Mouse (Mus musculus) ES-Bruce4 (cell line): ENCODE data around the gene Akap2. TPM values are rescaled to one million over a fixed set of nuclear protein-coding genes. Genes with fewer than 3 reads are reported as not detected.

Experiments used
- H3K27ac ChIP-seq: 2 replicates; pipeline ENCODE4 v1.5.1; 2012; ENCODE audit warnings: low read length, inconsistent platforms; ENCODE audit not compliant: insufficient read depth
- H3K27me3 ChIP-seq: 2 replicates; pipeline ENCODE4 v1.6.1; 2012; ENCODE audit warnings: mild to moderate bottlenecking, low read length, inconsistent platforms; ENCODE audit not compliant: control insufficient read depth, poor library complexity, insufficient read depth, severe bottlenecking
- H3K36me3 ChIP-seq: 2 replicates; pipeline ENCODE4 v1.6.1; 2012; ENCODE audit warnings: inconsistent platforms, mild to moderate bottlenecking, low read length, moderate library complexity; ENCODE audit not compliant: control insufficient read depth, poor library complexity, insufficient read depth, severe bottlenecking
- H3K4me1 ChIP-seq: one replicate; pipeline ENCODE4 v1.8.1; 2011; ENCODE audit warnings: low read length; ENCODE audit not compliant: control insufficient read depth, insufficient read depth
- H3K4me3 ChIP-seq: 2 replicates; pipeline ENCODE4 v1.5.1; 2011; ENCODE audit warnings: low read depth, mild to moderate bottlenecking, low read length
- H3K9ac ChIP-seq: 2 replicates; pipeline ENCODE4 v1.6.1; 2012; ENCODE audit warnings: low read depth, mild to moderate bottlenecking, inconsistent platforms; ENCODE audit not compliant: poor library complexity, severe bottlenecking
- H3K9me3 ChIP-seq: replicated peaks from 2 replicates; pipeline ENCODE4 v1.6.1; 2012; ENCODE audit warnings: mild to moderate bottlenecking, low read length, inconsistent platforms; ENCODE audit not compliant: control insufficient read depth, poor library complexity, insufficient read depth, severe bottlenecking
- CTCF ChIP-seq: IDR thresholded peaks from one replicate; pipeline ENCODE4 v1.8.1; 2011; ENCODE audit warnings: low read depth, low read length
- EP300 ChIP-seq: IDR thresholded peaks from 2 replicates; pipeline ENCODE4 v1.6.1; 2011; ENCODE audit warnings: low read depth, low read length; ENCODE audit not compliant: insufficient read depth
- POLR2A ChIP-seq: IDR thresholded peaks from one replicate; pipeline ENCODE4 v1.8.1; 2011; ENCODE audit warnings: low read length; ENCODE audit not compliant: insufficient read depth
- polyA plus RNA-seq: library from polyadenylated mRNA; stranded (reverse); fragments of >200 nt; gene quantifications from 2 replicates; pipeline ENCODE4 v1.2.4, GENCODE M21; 2011; ENCODE audit warnings: low read depth; ENCODE audit not compliant: missing spikeins, insufficient read depth, insufficient read length

Gene Akap2
- polyA plus RNA-seq, 1 experiment = 96.5 TPM

DNA sequence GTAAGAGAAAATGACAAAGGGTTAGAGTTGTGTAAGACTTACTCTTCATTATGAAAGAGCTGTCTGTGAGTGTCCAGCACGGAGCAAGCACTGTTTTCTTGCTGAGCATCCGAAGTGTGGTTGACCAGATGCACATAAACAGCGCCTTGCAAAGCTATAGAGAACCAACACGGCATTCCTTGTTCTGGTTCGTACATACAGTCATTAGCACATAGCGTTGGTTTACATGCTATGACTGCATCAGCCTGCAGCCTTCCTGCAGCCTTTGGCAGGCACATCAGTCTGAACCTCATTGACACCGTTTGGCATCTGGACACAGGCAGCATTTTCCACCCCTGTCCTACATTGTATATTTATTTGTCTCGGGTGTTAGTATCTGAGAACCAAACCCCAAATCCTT lies 98.7 kb downstream of the Akap2 start:
- TF ChIP-seq POLR2A (no peak), EP300 (no peak)
- H3K4me3 ChIP-seq = no peak overlapping the region
- H3K27me3 ChIP-seq = no peaks in the 10 kb centered on the region
- no peaks in the 10 kb centered on the region for H3K36me3 ChIP-seq
- H3K27ac ChIP-seq = no peak overlapping the region
- no peak overlapping the region for H3K9ac ChIP-seq
- H3K4me1 ChIP-seq = no peaks in the 10 kb centered on the region
- H3K9me3 ChIP-seq = peaks cover 9% of the 10 kb centered on the region; the same call in 1 of the 2 replicates

DNA sequence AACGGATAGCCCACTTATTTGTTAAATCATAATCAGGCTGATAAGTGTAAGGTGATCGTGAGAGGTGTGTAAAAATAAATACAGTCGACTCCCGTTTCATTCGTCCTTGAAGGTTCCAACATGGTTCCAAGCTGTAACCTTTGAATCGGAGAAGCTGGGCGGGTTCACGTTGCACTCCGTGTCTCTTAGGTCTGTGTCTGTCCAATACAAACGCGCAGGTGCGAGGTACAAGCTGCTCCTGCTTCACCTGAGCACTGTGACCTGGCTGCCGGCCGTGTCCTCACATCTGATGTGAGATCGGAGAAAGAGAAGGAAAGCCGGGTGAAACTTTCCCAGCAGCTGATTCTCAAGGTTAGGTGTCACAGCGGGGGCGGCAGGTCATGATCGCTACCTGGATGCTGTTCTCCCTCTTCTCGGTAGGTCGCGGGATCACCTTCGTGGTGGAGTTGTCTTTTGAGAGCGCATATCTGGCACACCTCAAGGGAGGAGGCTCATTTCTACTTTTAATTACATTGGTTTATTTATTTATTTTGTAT lies 103.5 kb downstream of the Akap2 start:
- no peaks in the 10 kb centered on the region for H3K36me3 ChIP-seq
- TF ChIP-seq EP300 (0 out of 2 replicates have a peak, but pooled peaks have one; percentile 15), CTCF (no peak), POLR2A (no peak)
- no peak overlapping the region for H3K27ac ChIP-seq
- H3K27me3 ChIP-seq = no peaks in the 10 kb centered on the region
- H3K4me1 ChIP-seq = no peaks in the 10 kb centered on the region
- no peak overlapping the region for H3K9ac ChIP-seq
- H3K4me3 ChIP-seq = peak overlapping the region; percentile 23
- peaks cover 9% of the 10 kb centered on the region; the same call in 1 of the 2 replicates for H3K9me3 ChIP-seq

DNA sequence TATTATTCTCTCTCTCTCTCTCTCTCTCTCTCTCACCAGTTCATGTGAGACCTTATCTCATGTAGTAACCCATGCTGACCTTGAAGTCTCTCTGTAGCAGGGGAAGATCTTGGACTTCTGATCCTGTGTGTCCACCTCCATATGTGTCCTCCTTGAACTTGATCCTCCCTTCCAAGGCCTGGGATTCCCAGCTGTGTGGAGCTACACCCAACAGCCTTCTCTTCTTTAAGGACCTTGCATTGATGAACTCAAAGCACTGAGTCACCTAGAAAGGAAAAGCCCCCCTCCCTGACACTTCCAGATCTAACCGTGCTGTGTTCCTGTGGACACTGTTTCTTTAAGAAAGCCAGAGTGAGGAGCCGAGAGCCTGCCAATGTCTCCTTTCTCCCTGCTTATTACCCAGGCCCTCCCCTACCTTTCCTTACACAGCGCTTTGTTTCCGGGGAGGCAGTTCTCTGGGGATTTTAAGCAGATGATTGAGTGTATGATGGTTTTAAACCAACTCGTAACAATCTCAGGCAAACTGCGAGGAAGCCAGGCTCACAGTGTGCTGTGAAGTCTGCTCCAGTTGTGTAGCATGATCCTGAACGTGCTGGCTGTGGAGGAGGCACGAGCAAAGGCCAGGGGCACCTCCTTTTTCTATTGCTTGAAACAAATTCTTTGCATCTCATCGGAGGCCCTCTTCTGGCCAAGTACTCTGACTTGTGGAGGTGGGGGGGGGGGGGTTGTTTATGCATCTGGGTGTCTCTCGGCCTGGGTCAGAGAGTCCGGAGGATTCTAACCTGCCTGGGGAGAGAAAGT lies 104.3 kb downstream of the Akap2 start:
- Histone ChIP-seq H3K36me3 (no peaks in the 10 kb centered on the region), H3K9ac (no peak overlapping the region), H3K4me1 (no peaks in the 10 kb centered on the region), H3K4me3 (no peak overlapping the region), H3K27me3 (no peaks in the 10 kb centered on the region), H3K27ac (no peak overlapping the region), H3K9me3 (peaks cover 7% of the 10 kb centered on the region; the same call in 1 of the 2 replicates)
- no peak for TF ChIP-seq CTCF
- TF ChIP-seq EP300 = no peak
- no peak for TF ChIP-seq POLR2A

DNA sequence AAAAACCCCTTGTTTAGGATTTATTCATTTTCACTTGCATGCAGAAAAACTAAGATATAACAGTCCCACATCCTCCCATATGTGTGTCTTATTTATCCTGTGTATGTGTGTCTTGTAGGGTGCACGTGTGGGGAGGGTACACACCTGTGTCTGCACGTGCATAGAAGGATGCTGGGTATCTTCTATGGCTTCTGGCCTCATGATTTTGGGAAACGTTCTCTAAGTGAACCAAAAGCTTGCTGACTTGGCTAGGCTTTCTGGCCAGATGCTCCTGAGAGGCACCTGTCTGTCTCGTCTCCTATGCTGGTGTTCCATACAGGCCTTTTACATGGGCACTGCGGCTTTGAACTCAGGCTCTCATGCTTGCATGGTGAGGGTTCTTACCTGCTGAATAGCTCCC lies 105.2 kb downstream of the Akap2 start:
- no peaks in the 10 kb centered on the region for H3K27me3 ChIP-seq
- no peaks in the 10 kb centered on the region; the same call in 1 of the 2 replicates for H3K9me3 ChIP-seq
- no peak for TF ChIP-seq POLR2A
- TF ChIP-seq CTCF = no peak
- TF ChIP-seq EP300 = no peak
- H3K27ac ChIP-seq = no peak overlapping the region
- no peaks in the 10 kb centered on the region for H3K4me1 ChIP-seq
- no peak overlapping the region for H3K4me3 ChIP-seq
- H3K9ac ChIP-seq = no peak overlapping the region
- no peaks in the 10 kb centered on the region for H3K36me3 ChIP-seq

DNA sequence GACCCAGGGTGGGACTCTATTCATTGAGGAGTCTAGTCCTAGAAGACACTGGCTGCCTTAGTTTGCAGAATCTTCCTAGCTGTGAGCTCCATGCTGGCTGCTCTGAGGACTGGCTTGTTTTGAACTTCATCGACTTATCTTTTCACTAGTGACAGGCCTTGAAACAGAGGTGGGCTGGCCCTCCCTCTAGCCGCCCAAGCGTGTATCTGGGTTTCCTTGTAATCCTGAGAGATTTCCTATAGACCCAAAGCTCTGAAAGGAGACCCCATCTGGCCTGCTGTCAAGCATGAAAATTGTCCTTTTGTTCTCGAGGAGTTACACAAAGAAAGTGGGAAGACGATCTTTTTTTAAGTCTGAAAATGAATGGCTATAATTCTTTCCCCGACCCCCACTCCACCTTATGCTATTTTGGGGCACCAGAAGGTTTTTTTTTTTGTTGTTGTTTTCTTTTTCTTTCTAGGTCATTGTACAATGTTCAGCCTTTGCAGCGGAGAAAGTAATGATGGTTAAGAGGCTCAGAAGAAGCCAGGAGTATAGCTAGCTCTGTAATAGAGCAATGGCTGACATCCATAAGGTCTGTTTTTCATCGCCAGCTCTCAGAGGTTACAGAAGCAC lies 107.3 kb downstream of the Akap2 start:
- Histone ChIP-seq H3K36me3 (no peaks in the 10 kb centered on the region), H3K4me1 (peaks cover 2% of the 10 kb centered on the region), H3K9ac (no peak overlapping the region), H3K27ac (no peak overlapping the region), H3K4me3 (no peak overlapping the region), H3K27me3 (no peaks in the 10 kb centered on the region), H3K9me3 (no peaks in the 10 kb centered on the region; the same call in 1 of the 2 replicates)
- no peak for TF ChIP-seq POLR2A
- TF ChIP-seq EP300 = no peak
- no peak for TF ChIP-seq CTCF

DNA sequence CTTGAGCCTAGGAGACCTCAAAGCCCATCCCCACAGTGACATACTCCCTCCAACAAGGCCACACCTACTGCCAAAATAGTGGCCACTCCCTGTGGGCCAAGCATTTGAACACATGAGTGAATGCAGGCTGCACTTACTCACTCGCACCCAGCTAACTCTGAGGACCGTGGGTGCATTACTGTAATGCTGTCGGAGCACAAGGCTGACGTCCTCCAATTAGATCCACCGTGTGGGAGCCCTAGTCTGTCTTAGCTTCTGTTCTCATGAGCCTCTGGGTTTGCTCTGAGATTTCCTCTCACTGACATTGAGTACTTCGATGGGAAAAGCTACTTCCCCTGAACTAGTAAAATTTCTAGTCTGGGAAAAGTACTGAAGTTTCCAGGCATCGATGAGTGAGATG lies 108.8 kb downstream of the Akap2 start:
- peaks cover 2% of the 10 kb centered on the region for H3K4me1 ChIP-seq
- H3K27ac ChIP-seq = no peak overlapping the region
- no peak overlapping the region for H3K9ac ChIP-seq
- H3K4me3 ChIP-seq = no peak overlapping the region
- no peak for TF ChIP-seq POLR2A
- TF ChIP-seq CTCF = no peak
- no peak for TF ChIP-seq EP300
- peaks cover 6% of the 10 kb centered on the region; the same call in 1 of the 2 replicates for H3K9me3 ChIP-seq
- H3K36me3 ChIP-seq = no peaks in the 10 kb centered on the region
- H3K27me3 ChIP-seq = no peaks in the 10 kb centered on the region
